Mouse (Mus musculus) megakaryocyte, embryonic 14.5 days (primary cell): ENCODE measurements around the gene Ms4a15. TPM values are rescaled to one million over a fixed set of nuclear protein-coding genes. Genes with fewer than 3 reads are reported as not detected.

Experiments
- H3K27me3 ChIP-seq: replicated peaks from 2 replicates; pipeline ENCODE3; 2012; ENCODE audit warnings: inconsistent platforms
- H3K36me3 ChIP-seq: replicated peaks from 2 replicates; pipeline ENCODE3; 2012; ENCODE audit warnings: low read length, inconsistent platforms, mixed read lengths
- H3K4me1 ChIP-seq: 2 replicates; pipeline ENCODE4 v1.6.1; 2012; ENCODE audit warnings: inconsistent platforms
- H3K4me3 ChIP-seq: replicated peaks from 2 replicates; pipeline ENCODE3; 2012; ENCODE audit warnings: moderate library complexity, mild to moderate bottlenecking, inconsistent platforms
- H3K9me3 ChIP-seq: 2 replicates; pipeline ENCODE4 v1.6.1; 2012; ENCODE audit warnings: inconsistent platforms
- FLI1 ChIP-seq: IDR thresholded peaks from 2 replicates; pipeline ENCODE4 v1.6.1; 2012; ENCODE audit warnings: low read length, inconsistent platforms, mixed read lengths
- GATA1 ChIP-seq: IDR thresholded peaks from 3 replicates; pipeline ENCODE4 v1.6.1; 2012; ENCODE audit warnings: mixed read lengths, low read length, inconsistent platforms, borderline replicate concordance
- polyA plus RNA-seq: library from polyadenylated mRNA; stranded (reverse); fragments of >175 nt; gene quantifications from 2 replicates; pipeline ENCODE4 v1.2.3, GENCODE M21; 2012; ENCODE audit warnings: low replicate concordance; ENCODE audit not compliant: insufficient read depth

Gene Ms4a15
- polyA plus RNA-seq: not detected in 2 replicates

DNA sequence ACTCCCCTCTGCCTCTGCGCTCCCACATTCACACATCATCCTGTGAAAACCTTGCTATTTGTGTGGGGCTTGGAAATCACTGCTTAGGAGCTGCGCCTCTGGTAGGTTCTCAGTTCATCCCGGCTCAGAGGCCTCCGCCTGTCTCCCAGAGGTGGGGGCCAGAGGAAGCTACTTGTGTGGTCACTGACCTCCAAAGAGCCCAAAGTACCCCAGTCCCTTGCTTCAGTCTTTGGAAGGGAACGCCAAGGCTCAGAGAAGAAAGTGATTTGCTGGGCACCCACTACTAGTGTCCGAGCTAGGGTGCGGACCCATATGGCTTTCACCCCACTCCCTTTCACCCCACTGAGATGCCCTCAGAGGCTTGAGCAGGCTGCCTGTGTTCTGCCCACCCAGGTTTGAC, at the start of gene Ms4a15:
TSS of gene Ms4a15 (minus strand) at position 101 of the 400 bp plus-strand sequence.
- H3K4me1 ChIP-seq: no peaks in the 10 kb centered on the region
- H3K4me3 ChIP-seq: no peak within 1 kb of the TSS
- no peaks in the 10 kb centered on the region for H3K36me3 ChIP-seq
- TF ChIP-seq FLI1 (no peak), GATA1 (no peak)
- H3K9me3 ChIP-seq: no peaks in the 10 kb centered on the region
- peaks cover 55% of the 10 kb centered on the region for H3K27me3 ChIP-seq

DNA sequence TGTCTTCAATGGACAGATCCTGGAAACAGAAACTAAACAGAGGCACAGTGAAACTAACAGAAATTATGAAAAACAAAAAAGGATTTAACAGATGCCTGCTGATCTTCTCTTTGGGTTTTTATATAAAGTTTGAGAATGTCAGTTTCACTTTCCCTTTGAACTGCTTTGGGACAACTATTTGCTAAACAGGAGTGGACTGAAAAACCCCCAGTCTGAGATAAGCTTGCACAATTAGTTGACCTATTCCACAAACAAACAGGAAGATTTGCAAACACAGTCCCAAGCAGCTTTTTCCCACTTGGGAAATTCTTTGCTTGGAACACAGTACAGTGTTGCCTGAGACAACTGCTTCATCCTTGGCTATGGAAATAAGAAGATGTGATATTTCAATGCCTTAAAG, 44.5 kb upstream of the Ms4a15 start:
- no peaks in the 10 kb centered on the region for H3K4me1 ChIP-seq
- no peaks in the 10 kb centered on the region for H3K9me3 ChIP-seq
- TF ChIP-seq FLI1: no peak
- no peak for TF ChIP-seq GATA1
- no peaks in the 10 kb centered on the region for H3K36me3 ChIP-seq
- no peak overlapping the region for H3K4me3 ChIP-seq
- no peaks in the 10 kb centered on the region for H3K27me3 ChIP-seq

DNA sequence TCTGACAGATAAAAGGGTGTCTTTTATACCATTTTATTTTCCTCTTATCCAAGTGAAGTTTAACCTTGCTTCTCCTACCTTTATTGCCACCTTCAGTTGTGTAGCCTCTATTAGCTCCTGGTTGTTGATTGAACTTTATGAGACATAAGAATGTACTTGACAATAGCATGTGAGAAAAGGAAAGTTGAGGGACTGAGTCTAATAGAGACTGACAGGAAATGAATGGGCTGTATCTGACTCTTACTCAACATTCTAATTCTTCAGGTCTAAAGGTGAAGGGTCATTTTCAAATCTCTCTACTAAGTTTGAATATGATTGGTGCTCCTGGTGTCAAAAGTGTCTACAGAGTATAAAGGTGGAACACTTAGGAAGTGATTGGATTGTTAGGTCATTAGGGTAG, 29.3 kb upstream of the Ms4a15 start:
- Histone ChIP-seq H3K36me3 (no peaks in the 10 kb centered on the region), H3K4me1 (no peaks in the 10 kb centered on the region), H3K4me3 (no peak overlapping the region), H3K27me3 (no peaks in the 10 kb centered on the region), H3K9me3 (no peaks in the 10 kb centered on the region)
- TF ChIP-seq GATA1 (no peak), FLI1 (no peak)

- Histone ChIP-seq H3K9me3 (no peaks in the 10 kb centered on the region), H3K36me3 (no peaks in the 10 kb centered on the region), H3K4me3 (no peak within 1 kb of the TSS), H3K27me3 (no peaks in the 10 kb centered on the region), H3K4me1 (no peaks in the 10 kb centered on the region)
- TF ChIP-seq GATA1: no peak
- TF ChIP-seq FLI1: no peak
Observed at GRCm38 (mm10) chr19:11017891-11018290, 24.8 kb upstream of the Ms4a15 start, which contains the start of gene Ms4a18. Gene Ms4a18, minus strand, starts transcription at chr19:11018031.

- Histone ChIP-seq H3K27me3 (no peaks in the 10 kb centered on the region), H3K4me1 (peaks cover 5% of the 10 kb centered on the region), H3K9me3 (no peaks in the 10 kb centered on the region), H3K4me3 (no peak overlapping the region), H3K36me3 (no peaks in the 10 kb centered on the region)
- no peak for TF ChIP-seq GATA1
- TF ChIP-seq FLI1: no peak
Observed at GRCm38 (mm10) chr19:11017251-11017650, 24.2 kb upstream of the Ms4a15 start.

GRCm38 (mm10) chr19:11015998-11016397, 22.9 kb upstream of the Ms4a15 start:
- TF ChIP-seq GATA1: no peak
- TF ChIP-seq FLI1: no peak
- H3K4me3 ChIP-seq: no peak overlapping the region
- no peaks in the 10 kb centered on the region for H3K36me3 ChIP-seq
- peaks cover 9% of the 10 kb centered on the region for H3K4me1 ChIP-seq
- H3K27me3 ChIP-seq: no peaks in the 10 kb centered on the region
- no peaks in the 10 kb centered on the region for H3K9me3 ChIP-seq

DNA sequence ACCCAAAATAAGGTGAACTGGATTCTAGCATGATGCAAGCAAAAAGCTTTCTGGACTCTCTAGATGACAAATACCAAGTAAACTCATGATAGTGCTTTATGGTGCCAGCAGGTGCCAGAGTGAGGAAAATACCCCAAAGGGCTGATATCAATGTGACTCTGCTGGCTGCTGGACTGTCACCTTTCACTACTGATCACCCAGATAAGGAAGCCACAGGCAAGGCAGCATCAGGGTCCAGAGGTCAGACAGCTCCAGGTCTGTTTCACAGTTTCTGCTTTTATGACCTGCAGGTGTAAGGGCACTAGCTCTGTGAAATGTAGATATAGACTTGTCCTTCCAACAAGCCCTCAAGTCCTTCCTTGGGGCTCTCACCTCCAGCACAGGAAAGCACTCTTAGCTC, 22.4 kb upstream of the Ms4a15 start:
- Histone ChIP-seq H3K27me3 (no peaks in the 10 kb centered on the region), H3K36me3 (no peaks in the 10 kb centered on the region), H3K4me1 (peaks cover 9% of the 10 kb centered on the region), H3K9me3 (no peaks in the 10 kb centered on the region), H3K4me3 (no peak overlapping the region)
- TF ChIP-seq GATA1: no peak
- TF ChIP-seq FLI1: no peak

GRCm38 (mm10) chr19:10991911-10992310, 1.1 kb downstream of the Ms4a15 start:
- TF ChIP-seq FLI1 (no peak), GATA1 (no peak)
- Histone ChIP-seq H3K27me3 (peaks cover 60% of the 10 kb centered on the region), H3K4me1 (no peaks in the 10 kb centered on the region), H3K36me3 (no peaks in the 10 kb centered on the region), H3K9me3 (no peaks in the 10 kb centered on the region), H3K4me3 (no peak overlapping the region)

GRCm38 (mm10) chr19:10990751-10991150, 2.3 kb downstream of the Ms4a15 start:
- H3K27me3 ChIP-seq: peaks cover 66% of the 10 kb centered on the region
- no peaks in the 10 kb centered on the region for H3K9me3 ChIP-seq
- H3K4me1 ChIP-seq: no peaks in the 10 kb centered on the region
- no peak for TF ChIP-seq GATA1
- no peak for TF ChIP-seq FLI1
- no peaks in the 10 kb centered on the region for H3K36me3 ChIP-seq
- no peak overlapping the region for H3K4me3 ChIP-seq

- H3K4me3 ChIP-seq: no peak overlapping the region
- no peak for TF ChIP-seq GATA1
- no peak for TF ChIP-seq FLI1
Observed at GRCm38 (mm10) chr19:10988563-10988962, 4.5 kb downstream of the Ms4a15 start.

GRCm38 (mm10) chr19:10985889-10986288, 7.2 kb downstream of the Ms4a15 start:
- H3K4me1 ChIP-seq: peaks cover 5% of the 10 kb centered on the region; the same call in 1 of the 2 replicates
- no peak for TF ChIP-seq GATA1
- TF ChIP-seq FLI1: no peak
- H3K4me3 ChIP-seq: no peak overlapping the region
- H3K9me3 ChIP-seq: 0 out of 2 replicates have a peak, but pooled peaks cover 3% of the 10 kb centered on the region
- H3K27me3 ChIP-seq: peaks cover 74% of the 10 kb centered on the region
- no peaks in the 10 kb centered on the region for H3K36me3 ChIP-seq

More at GRCm38 (mm10) chr19:10988563-10988962, 4.5 kb downstream of the Ms4a15 start:
- H3K4me1 ChIP-seq: no peaks in the 10 kb centered on the region
- no peaks in the 10 kb centered on the region for H3K36me3 ChIP-seq
- H3K27me3 ChIP-seq: peaks cover 74% of the 10 kb centered on the region
- 0 out of 2 replicates have a peak, but pooled peaks cover 3% of the 10 kb centered on the region for H3K9me3 ChIP-seq
